Mouse (Mus musculus) ES-E14 (cell line): Measurements from ENCODE around the gene Vps26a.

ENCODE experiments used
- CHD2 ChIP-seq: IDR thresholded peaks from 2 replicates; pipeline ENCODE4 v1.6.1; 2014; ENCODE audit warnings: mild to moderate bottlenecking, low read depth, low read length, inconsistent platforms
- HCFC1 ChIP-seq: IDR thresholded peaks from 2 replicates; pipeline ENCODE4 v1.6.1; 2012; ENCODE audit warnings: low read length, inconsistent platforms, borderline replicate concordance; ENCODE audit not compliant: insufficient read depth
- MAFK ChIP-seq: IDR thresholded peaks from 2 replicates; pipeline ENCODE4 v1.6.1; 2014; ENCODE audit warnings: mild to moderate bottlenecking, low read depth, low read length, inconsistent platforms; ENCODE audit not compliant: insufficient read depth

- TF ChIP-seq CHD2: no peak
- TF ChIP-seq MAFK: no peak
- TF ChIP-seq HCFC1: no peak
These were observed 40.7 kb upstream of the Vps26a start, which contains the start of gene Srgn for GRCm38 (mm10) chr10:62527351-62527750.
